Mouse (Mus musculus): ENCODE data around the gene Cul4a. TPM values are rescaled to one million over a fixed set of nuclear protein-coding genes. Genes with fewer than 3 reads are reported as not detected.

Cul4a gene
- polyA plus RNA-seq, 1 experiment from 2014 or later, result 47.1 TPM

DNA sequence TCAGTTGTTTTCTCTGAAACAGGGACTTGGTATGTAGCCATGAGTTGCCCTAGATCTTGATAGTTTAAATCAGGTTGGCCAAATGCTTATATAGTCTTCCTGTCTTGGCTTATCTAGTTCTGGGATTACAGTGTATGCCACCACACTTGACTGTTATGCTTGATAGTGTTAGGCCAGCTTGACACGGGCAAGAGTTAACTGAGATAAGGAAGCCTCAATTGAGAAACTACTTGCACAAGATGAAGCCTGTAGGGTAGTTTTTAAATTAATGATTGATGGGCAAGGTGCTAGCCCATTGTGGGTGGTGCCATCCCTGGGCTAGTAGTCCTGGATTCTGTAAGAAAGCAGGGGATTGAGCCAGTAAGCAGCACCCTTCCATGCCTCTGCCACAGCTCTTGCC is 58.1 kb downstream of the Cul4a start:
- DNase-seq (ENCODE audit: low spot score) (no peak), ATAC-seq (ENCODE audit: low FRiP score, low TSS enrichment) (no peak)
- H3K36me3 ChIP-seq (ENCODE audit: control insufficient read depth, insufficient read depth, low read length), result peaks cover 13% of the 10 kb centered on the region
- 86% methylated on average over 1 of the region's 1 CpGs for WGBS
- no peak overlapping the region for H3K4me3 ChIP-seq (ENCODE audit: low read depth, low read length)
- TF ChIP-seq CTCF (IDR thresholded peaks at IDR 0.05; ENCODE audit: low read depth) (no peak), EP300 (optimal IDR thresholded peaks at IDR 0.05) (no peak)
- H3K27me3 ChIP-seq (ENCODE audit: control insufficient read depth, insufficient read depth, low read length), result no peaks in the 10 kb centered on the region
- no peaks in the 10 kb centered on the region for H3K9me3 ChIP-seq (ENCODE audit: control insufficient read depth, low read length)
- H3K4me1 ChIP-seq (replicated peaks; ENCODE audit: control insufficient read depth, insufficient read depth), result peaks cover 4% of the 10 kb centered on the region
- H3K9ac ChIP-seq (ENCODE audit: low read length), result no peak overlapping the region
- no peak overlapping the region for H3K4me2 ChIP-seq (replicated peaks; ENCODE audit: low read depth)
- H3K27ac ChIP-seq (replicated peaks), result no peak overlapping the region

DNA sequence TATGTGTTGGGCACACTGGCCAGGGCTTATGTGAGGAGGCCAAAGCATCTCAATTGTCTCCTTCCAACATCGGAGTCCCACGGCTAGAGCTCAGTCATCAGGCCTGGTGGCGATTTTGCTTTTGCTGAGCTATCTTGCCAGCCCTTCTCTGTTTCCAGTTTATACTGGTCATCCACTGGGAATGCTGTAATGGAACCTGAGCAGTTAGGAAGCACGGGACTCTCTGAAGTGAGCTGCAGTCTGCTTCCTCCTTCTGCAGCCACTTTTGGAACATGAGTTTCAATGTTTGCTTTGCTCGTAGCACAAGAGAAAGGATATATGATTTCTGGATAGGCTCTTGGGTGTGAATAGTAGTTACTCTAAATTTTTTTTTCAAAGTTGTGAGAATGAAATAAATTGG is 58.9 kb downstream of the Cul4a start:
- WGBS, result 79% methylated on average over 5 of the region's 5 CpGs
- H3K4me1 ChIP-seq (replicated peaks; ENCODE audit: control insufficient read depth, insufficient read depth), result peaks cover 4% of the 10 kb centered on the region
- H3K9ac ChIP-seq (ENCODE audit: low read length), result no peak overlapping the region
- DNase-seq (ENCODE audit: low spot score), result no peak
- H3K9me3 ChIP-seq (ENCODE audit: control insufficient read depth, low read length), result no peaks in the 10 kb centered on the region
- no peak overlapping the region for H3K27ac ChIP-seq (replicated peaks)
- no peak for TF ChIP-seq CTCF (IDR thresholded peaks at IDR 0.05; ENCODE audit: low read depth)
- no peak for TF ChIP-seq EP300 (optimal IDR thresholded peaks at IDR 0.05)
- no peak overlapping the region for H3K4me2 ChIP-seq (replicated peaks; ENCODE audit: low read depth)
- no peak overlapping the region for H3K4me3 ChIP-seq (ENCODE audit: low read depth, low read length)
- peaks cover 18% of the 10 kb centered on the region for H3K36me3 ChIP-seq (ENCODE audit: control insufficient read depth, insufficient read depth, low read length)
- no peak for ATAC-seq (ENCODE audit: low FRiP score, low TSS enrichment)
- no peaks in the 10 kb centered on the region for H3K27me3 ChIP-seq (ENCODE audit: control insufficient read depth, insufficient read depth, low read length)

DNA sequence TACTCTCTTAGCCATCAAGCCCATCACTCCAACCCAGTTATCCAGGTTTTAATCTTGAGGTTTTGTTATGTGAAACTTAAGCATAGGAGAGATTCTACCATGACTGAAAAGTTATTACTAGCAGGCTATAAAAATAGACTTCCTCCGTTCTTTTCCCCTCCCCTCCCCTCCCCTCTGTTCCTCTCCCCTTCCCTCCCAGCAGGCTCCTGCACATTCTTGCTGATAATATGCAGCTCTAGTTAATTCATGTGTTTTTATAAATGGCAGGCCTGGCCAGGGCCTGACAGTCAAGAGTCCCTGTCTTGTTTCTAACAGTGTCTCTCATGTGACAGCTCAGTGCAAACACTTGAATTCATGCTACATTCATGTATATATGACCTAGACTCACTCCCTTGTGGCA is 65.1 kb downstream of the Cul4a start:
- H3K4me2 ChIP-seq (replicated peaks; ENCODE audit: low read depth), result no peak overlapping the region
- H3K4me3 ChIP-seq (ENCODE audit: low read depth, low read length), result no peak overlapping the region
- H3K27me3 ChIP-seq (ENCODE audit: control insufficient read depth, insufficient read depth, low read length), result no peaks in the 10 kb centered on the region
- no peak overlapping the region for H3K27ac ChIP-seq (replicated peaks)
- TF ChIP-seq EP300 (optimal IDR thresholded peaks at IDR 0.05) (no peak), CTCF (IDR thresholded peaks at IDR 0.05; ENCODE audit: low read depth) (no peak)
- no peaks in the 10 kb centered on the region for H3K9me3 ChIP-seq (ENCODE audit: control insufficient read depth, low read length)
- DNase-seq (ENCODE audit: low spot score) (no peak), ATAC-seq (ENCODE audit: low FRiP score, low TSS enrichment) (no peak)
- peaks cover 47% of the 10 kb centered on the region for H3K36me3 ChIP-seq (ENCODE audit: control insufficient read depth, insufficient read depth, low read length)
- WGBS, result 44% methylated on average over 1 of the region's 1 CpGs
- no peaks in the 10 kb centered on the region for H3K4me1 ChIP-seq (replicated peaks; ENCODE audit: control insufficient read depth, insufficient read depth)
- H3K9ac ChIP-seq (ENCODE audit: low read length), result no peak overlapping the region

DNA sequence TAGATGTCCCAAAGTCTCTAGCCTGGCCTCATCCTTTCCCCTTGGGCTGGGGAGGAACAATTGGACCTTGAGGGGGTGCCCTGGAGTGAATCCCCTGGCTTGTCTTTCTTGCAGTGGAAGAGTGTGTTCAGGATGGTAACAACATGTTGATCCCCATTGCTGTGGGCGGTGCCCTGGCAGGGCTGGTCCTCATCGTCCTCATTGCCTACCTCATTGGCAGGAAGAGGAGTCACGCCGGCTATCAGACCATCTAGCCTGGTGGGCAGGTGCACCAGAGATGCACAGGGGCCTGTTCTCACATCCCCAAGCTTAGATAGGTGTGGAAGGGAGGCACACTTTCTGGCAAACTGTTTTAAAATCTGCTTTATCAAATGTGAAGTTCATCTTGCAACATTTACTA is 68.9 kb downstream of the Cul4a start:
- WGBS, result 77% methylated on average over 4 of the region's 4 CpGs
- Histone ChIP-seq H3K4me3 (ENCODE audit: low read depth, low read length) (no peak overlapping the region), H3K9me3 (ENCODE audit: control insufficient read depth, low read length) (no peaks in the 10 kb centered on the region), H3K27me3 (ENCODE audit: control insufficient read depth, insufficient read depth, low read length) (no peaks in the 10 kb centered on the region), H3K36me3 (ENCODE audit: control insufficient read depth, insufficient read depth, low read length) (peaks cover 40% of the 10 kb centered on the region), H3K9ac (ENCODE audit: low read length) (no peak overlapping the region), H3K4me2 (replicated peaks; ENCODE audit: low read depth) (no peak overlapping the region), H3K27ac (replicated peaks) (no peak overlapping the region), H3K4me1 (replicated peaks; ENCODE audit: control insufficient read depth, insufficient read depth) (no peaks in the 10 kb centered on the region)
- TF ChIP-seq CTCF (IDR thresholded peaks at IDR 0.05; ENCODE audit: low read depth) (no peak), EP300 (optimal IDR thresholded peaks at IDR 0.05) (no peak)
- DNase-seq (ENCODE audit: low spot score), result no peak
- ATAC-seq (ENCODE audit: low FRiP score, low TSS enrichment), result no peak

DNA sequence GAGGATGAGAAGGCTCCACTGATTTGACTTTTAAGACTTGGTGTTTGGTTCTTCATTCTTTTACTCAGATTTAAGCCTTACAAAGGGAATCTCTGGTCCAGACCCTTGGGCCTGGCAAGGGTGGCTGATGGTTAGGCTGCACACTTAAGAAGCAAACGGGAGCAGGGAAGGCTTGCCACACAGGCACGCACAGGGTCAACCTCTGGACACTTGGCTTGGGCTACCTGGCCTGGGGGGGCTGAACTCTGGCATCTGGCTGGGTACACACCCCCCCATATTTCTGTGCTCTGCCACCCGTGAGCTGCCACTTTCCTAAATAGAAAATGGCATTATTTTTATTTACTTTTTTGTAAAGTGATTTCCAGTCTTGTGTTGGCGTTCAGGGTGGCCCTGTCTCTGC is 69.4 kb downstream of the Cul4a start:
- H3K27ac ChIP-seq (replicated peaks), result no peak overlapping the region
- H3K4me1 ChIP-seq (replicated peaks; ENCODE audit: control insufficient read depth, insufficient read depth), result no peaks in the 10 kb centered on the region
- TF ChIP-seq CTCF (IDR thresholded peaks at IDR 0.05; ENCODE audit: low read depth) (no peak), EP300 (optimal IDR thresholded peaks at IDR 0.05) (no peak)
- H3K9me3 ChIP-seq (ENCODE audit: control insufficient read depth, low read length), result no peaks in the 10 kb centered on the region
- no peak overlapping the region for H3K9ac ChIP-seq (ENCODE audit: low read length)
- H3K36me3 ChIP-seq (ENCODE audit: control insufficient read depth, insufficient read depth, low read length), result peaks cover 36% of the 10 kb centered on the region
- H3K27me3 ChIP-seq (ENCODE audit: control insufficient read depth, insufficient read depth, low read length), result no peaks in the 10 kb centered on the region
- no peak overlapping the region for H3K4me2 ChIP-seq (replicated peaks; ENCODE audit: low read depth)
- DNase-seq (ENCODE audit: low spot score), result no peak
- H3K4me3 ChIP-seq (ENCODE audit: low read depth, low read length), result no peak overlapping the region
- no peak for ATAC-seq (ENCODE audit: low FRiP score, low TSS enrichment)
- WGBS, result 80% methylated on average over 4 of the region's 4 CpGs

DNA sequence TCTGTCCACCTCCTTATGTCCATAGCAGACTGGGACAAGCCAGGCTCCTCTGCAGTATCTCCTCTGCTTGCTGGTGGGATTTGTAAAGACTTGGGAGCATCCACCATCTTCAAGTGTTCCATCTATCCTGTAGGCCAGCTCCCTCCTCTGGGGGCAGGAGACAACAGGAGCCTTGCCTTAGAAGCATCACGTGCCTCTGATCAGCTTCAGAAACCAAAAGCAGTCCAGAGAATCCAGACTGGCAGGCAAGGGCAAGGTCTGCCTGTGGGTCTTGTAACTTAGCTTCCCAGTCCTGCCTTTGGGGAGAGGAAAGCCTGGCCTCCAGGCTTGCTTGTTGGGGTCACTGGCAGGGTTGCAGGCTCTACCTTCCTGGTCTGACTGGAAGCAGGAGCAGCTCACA is 70.2 kb downstream of the Cul4a start:
- H3K4me2 ChIP-seq (replicated peaks; ENCODE audit: low read depth), result no peak overlapping the region
- no peaks in the 10 kb centered on the region for H3K9me3 ChIP-seq (ENCODE audit: control insufficient read depth, low read length)
- H3K9ac ChIP-seq (ENCODE audit: low read length), result no peak overlapping the region
- H3K36me3 ChIP-seq (ENCODE audit: control insufficient read depth, insufficient read depth, low read length), result peaks cover 36% of the 10 kb centered on the region
- no peak overlapping the region for H3K27ac ChIP-seq (replicated peaks)
- WGBS, result 78% methylated on average over 1 of the region's 1 CpGs
- TF ChIP-seq CTCF (IDR thresholded peaks at IDR 0.05; ENCODE audit: low read depth) (no peak), EP300 (optimal IDR thresholded peaks at IDR 0.05) (no peak)
- no peaks in the 10 kb centered on the region for H3K4me1 ChIP-seq (replicated peaks; ENCODE audit: control insufficient read depth, insufficient read depth)
- H3K4me3 ChIP-seq (ENCODE audit: low read depth, low read length), result no peak overlapping the region
- no peak for DNase-seq (ENCODE audit: low spot score)
- ATAC-seq (ENCODE audit: low FRiP score, low TSS enrichment), result no peak
- no peaks in the 10 kb centered on the region for H3K27me3 ChIP-seq (ENCODE audit: control insufficient read depth, insufficient read depth, low read length)

Measured in stomach, postnatal 0 days (tissue).